In the genomic region with DNA sequence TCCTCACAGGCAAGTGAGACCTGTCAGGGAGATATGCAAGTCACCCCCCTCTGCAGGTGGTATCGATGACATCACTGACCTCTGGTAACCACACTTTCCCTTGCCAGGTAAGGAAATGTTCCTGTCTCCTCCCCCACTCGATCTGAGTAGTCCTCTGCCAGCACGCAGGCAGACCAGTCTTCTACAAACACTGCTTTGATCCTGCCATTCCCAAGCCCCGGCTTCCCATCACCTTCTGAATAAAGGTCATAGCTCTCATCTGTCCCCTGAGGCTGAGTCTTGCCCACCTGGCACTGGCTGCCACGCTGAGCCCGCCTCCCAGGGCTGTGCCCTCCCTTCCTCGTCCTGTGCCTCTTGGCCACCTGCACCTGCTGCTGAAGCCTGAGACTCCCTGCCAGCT, we compare ENCODE assay signal across 11 mouse cellular contexts. TPM values are rescaled to one million over a fixed set of nuclear protein-coding genes. Genes with fewer than 3 reads are reported as not detected.
DNase-seq lines count a peak whose midpoint lies in the region; ATAC-seq and TF ChIP-seq lines count a peak whose summit lies in the region.
"Had no signal": no experiment of that assay in that cellular context is flagged by ENCODE, and none has a peak within 500 bp of the region (broad histone marks: within the 10 kb centered on the region; RNA-seq: fewer than 3 reads in every experiment).

No protein-coding gene starts in this region.

- peaks cover 23% of the 10 kb centered on the region for H3K4me1 ChIP-seq in liver, adult 2 months (ENCODE audit: control insufficient read depth, insufficient read depth, low read length)
- H3K4me1 ChIP-seq in intestine, embryonic 14.5 days (replicated peaks; ENCODE audit: control insufficient read depth, insufficient read depth, low read length) = peaks cover 15% of the 10 kb centered on the region
- peaks cover 41% of the 10 kb centered on the region for H3K4me1 ChIP-seq in forebrain, embryonic 10.5 days

- H3ac ChIP-seq in myocyte (ENCODE audit: control insufficient read depth, insufficient read length) = no peak overlapping the region

- peak overlapping the region; percentile 91 for H3K27ac ChIP-seq in liver, adult 2 months (replicated peaks; ENCODE audit: insufficient read depth, low read depth, low read length)
- peak overlapping the region; percentile 92 for H3K27ac ChIP-seq in intestine, embryonic 14.5 days (ENCODE audit: low read depth)
- H3K27ac ChIP-seq in forebrain, embryonic 10.5 days = no peak overlapping the region
- H3K27ac ChIP-seq: forebrain, embryonic 15.5 days had no signal

- 9% methylated on average over 7 of the region's 7 CpGs for WGBS in liver, adult 2 months
- WGBS in intestine, embryonic 14.5 days = 22% methylated on average over 7 of the region's 7 CpGs
- 31% methylated on average over 7 of the region's 7 CpGs for WGBS in forebrain, embryonic 10.5 days

- peak; percentile 7; the same call in 1 of the 2 replicates for ATAC-seq in intestine, embryonic 14.5 days (replicated peaks; ENCODE audit: low FRiP score, low TSS enrichment, low read depth)
- ATAC-seq: forebrain, embryonic 15.5 days had no signal

- 0 out of 2 replicates have a peak overlapping the region, but pooled peaks have one; percentile 6 for H3K4me2 ChIP-seq in intestine, embryonic 14.5 days (ENCODE audit: low read length)
- H3K4me2 ChIP-seq in myocyte (ENCODE audit: low read depth) = no peak overlapping the region
- H3K4me2 ChIP-seq: forebrain, embryonic 15.5 days had no signal

- TF ChIP-seq CTCF in liver, adult 2 months (IDR thresholded peaks at IDR 0.05; ENCODE audit: low read depth, low read length) = no peak

- no peak overlapping the region for H3K4me3 ChIP-seq in liver, adult 2 months (ENCODE audit: insufficient read depth, low read depth, low read length)
- no peak overlapping the region for H3K4me3 ChIP-seq in intestine, embryonic 14.5 days (ENCODE audit: low read depth, low read length)
- H3K4me3 ChIP-seq in myocyte = no peak overlapping the region
- H3K4me3 ChIP-seq in forebrain, embryonic 10.5 days = no peak overlapping the region
- H3K4me3 ChIP-seq: forebrain, embryonic 15.5 days had no signal

- peak; percentile 95 for DNase-seq in liver, adult 2 months (ENCODE audit: extremely low read depth, low read depth, low spot score)
- DNase-seq in liver = no peak
- no peak for DNase-seq in intestine, embryonic 14.5 days (ENCODE audit: low spot score)
- DNase-seq in kidney, postnatal 36 days = peak; percentile 25 to 41
- DNase-seq in forebrain, embryonic 10.5 days (ENCODE audit: extremely low spot score, low spot score) = no peak
- DNase-seq in ovary, postnatal 14 days (ENCODE audit: low spot score) = no peak
- DNase-seq in layer of hippocampus, adult 18-20 months (ENCODE audit: low spot score in 2 of 2) = no peak
- DNase-seq: midbrain, embryonic 14.5 days had no signal

- H3K27me3 ChIP-seq in liver, adult 2 months (ENCODE audit: control insufficient read depth, insufficient read depth, low read length) = no peaks in the 10 kb centered on the region
- H3K27me3 ChIP-seq in intestine, embryonic 14.5 days (replicated peaks; ENCODE audit: control insufficient read depth, insufficient read depth, low read length) = no peaks in the 10 kb centered on the region
- no peaks in the 10 kb centered on the region for H3K27me3 ChIP-seq in myocyte (ENCODE audit: control insufficient read depth, insufficient read depth, insufficient read length)
- no peaks in the 10 kb centered on the region; the same call in 1 of the 2 replicates for H3K27me3 ChIP-seq in forebrain, embryonic 10.5 days (ENCODE audit: poor library complexity, severe bottlenecking)
- H3K27me3 ChIP-seq: forebrain, embryonic 15.5 days had no signal

- H3K79me2 ChIP-seq in liver, adult 2 months (ENCODE audit: control insufficient read depth, insufficient read depth, low read length) = no peaks in the 10 kb centered on the region
- H3K79me2 ChIP-seq in myocyte (ENCODE audit: control insufficient read depth, insufficient read depth) = no peaks in the 10 kb centered on the region

- H3K9ac ChIP-seq in liver, adult 2 months (ENCODE audit: low read depth, low read length) = peak overlapping the region; percentile 64; the same call in 1 of the 2 replicates
- H3K9ac ChIP-seq in intestine, embryonic 14.5 days (ENCODE audit: low read length) = no peak overlapping the region
- H3K9ac ChIP-seq: forebrain, embryonic 15.5 days had no signal

- no peaks in the 10 kb centered on the region for H3K9me3 ChIP-seq in intestine, embryonic 14.5 days (ENCODE audit: control insufficient read depth, low read length)
- H3K9me3 ChIP-seq in forebrain, embryonic 10.5 days = no peaks in the 10 kb centered on the region
- H3K9me3 ChIP-seq: forebrain, embryonic 15.5 days had no signal

- no peaks in the 10 kb centered on the region for H3K36me3 ChIP-seq in liver, adult 2 months (ENCODE audit: control insufficient read depth, insufficient read depth, low read length)
- no peaks in the 10 kb centered on the region for H3K36me3 ChIP-seq in intestine, embryonic 14.5 days (ENCODE audit: control insufficient read depth, insufficient read depth, low read length)
- H3K36me3 ChIP-seq in myocyte (ENCODE audit: control insufficient read depth, insufficient read depth) = no peaks in the 10 kb centered on the region
- no peaks in the 10 kb centered on the region for H3K36me3 ChIP-seq in forebrain, embryonic 10.5 days (replicated peaks)
- H3K36me3 ChIP-seq: forebrain, embryonic 15.5 days had no signal

- no peak for TF ChIP-seq POLR2A in liver, adult 2 months (IDR thresholded peaks at IDR 0.05; ENCODE audit: extremely low read depth, insufficient read depth, low read length)
- TF ChIP-seq POLR2A in myocyte (IDR thresholded peaks at IDR 0.05; ENCODE audit: insufficient read length, low read depth) = no peak

TF ChIP-seq in myocyte, 11 proteins besides CTCF, POLR2A, EP300 and RAD21:
- TF ChIP-seq TCF3 (IDR thresholded peaks at IDR 0.05; ENCODE audit: insufficient read length, low read depth) (no peak), SRF (IDR thresholded peaks at IDR 0.05; ENCODE audit: control insufficient read depth, insufficient read length, low read depth) (no peak), MYOG (IDR thresholded peaks at IDR 0.05; ENCODE audit: control insufficient read depth in 1 of 3, insufficient read depth in 1 of 3, insufficient read length in 2 of 3, low read depth in 2 of 3) (peak in 2 of 3 experiments; percentile 26 to 59), MYOD1 (IDR thresholded peaks at IDR 0.05; ENCODE audit: control insufficient read depth in 1 of 3, insufficient read length in 2 of 3, low read depth in 2 of 3) (peak in 1 of 3 experiments; percentile 59)

RNA-seq across cellular contexts. Expression of gene Krt18, which starts 11.2 kb away (rescaled TPM):
- 255 and 258 TPM in 2 replicates for total RNA-seq in liver, adult 2 months (2014; rRNA removed)
- polyA plus RNA-seq in liver, adult 2 months (2012; rRNA removed) = 110 and 124 TPM in 2 replicates
- 184 and 210 TPM in 2 replicates for polyA plus RNA-seq in intestine, embryonic 14.5 days (2014; fragmentation: Nextera tagmentation; extraction: Ambion mirVana)
- polyA plus RNA-seq in myocyte (2012; fragmentation: generic; extraction: Trizol) = not detected
- polyA plus RNA-seq in forebrain, embryonic 10.5 days (2016; fragmentation: Nextera tagmentation; extraction: Ambion mirVana) = 34.4 and 37.1 TPM in 2 replicates
- total RNA-seq in layer of hippocampus, adult 18-20 months (2021) = under 1 TPM; 0.23 to 0.64 TPM

RNA-seq across cellular contexts. Expression of gene Krt8, which starts 12.5 kb away (rescaled TPM):
- 240 and 251 TPM in 2 replicates for total RNA-seq in liver, adult 2 months (2014; rRNA removed)
- polyA plus RNA-seq in liver, adult 2 months (2012; rRNA removed) = 155 and 168 TPM in 2 replicates
- 381 and 486 TPM in 2 replicates for polyA plus RNA-seq in intestine, embryonic 14.5 days (2014; fragmentation: Nextera tagmentation; extraction: Ambion mirVana)
- polyA plus RNA-seq in myocyte (2012; fragmentation: generic; extraction: Trizol) = 0.16 TPM
- 32.6 and 35.6 TPM in 2 replicates for polyA plus RNA-seq in forebrain, embryonic 10.5 days (2016; fragmentation: Nextera tagmentation; extraction: Ambion mirVana)
- total RNA-seq in layer of hippocampus, adult 18-20 months (2021) = not detected
- total RNA-seq: left cerebral cortex, postnatal 14 days had no signal

RNA-seq across cellular contexts. Expression of gene Eif4b, which starts 56.8 kb away (rescaled TPM):
- total RNA-seq in liver, adult 2 months (2014; rRNA removed) = 119 and 130 TPM in 2 replicates
- polyA plus RNA-seq in liver, adult 2 months (2012; rRNA removed) = 70.5 and 73.8 TPM in 2 replicates
- polyA plus RNA-seq in intestine, embryonic 14.5 days (2014; fragmentation: Nextera tagmentation; extraction: Ambion mirVana) = 141 and 152 TPM in 2 replicates
- 266 TPM for polyA plus RNA-seq in myocyte (2012; fragmentation: generic; extraction: Trizol)
- 140 and 143 TPM in 2 replicates for polyA plus RNA-seq in forebrain, embryonic 10.5 days (2016; fragmentation: Nextera tagmentation; extraction: Ambion mirVana)
- total RNA-seq in layer of hippocampus, adult 18-20 months (2021) = 100 to 1,000 TPM; 197 to 203 TPM

Comparison
In these comparisons a context has a peak if more than half of its experiments do, and no peak if none do; other contexts are left out.
1. DNase-seq: peak in liver, adult 2 months (single experiment) and kidney, postnatal 36 days (2 of 2); none in liver (single experiment), intestine, embryonic 14.5 days (single experiment), forebrain, embryonic 10.5 days (single experiment), ovary, postnatal 14 days (single experiment) and layer of hippocampus, adult 18-20 months (0 of 2).
2. RNA of gene Krt18, which starts 11.2 kb away (polyA plus RNA-seq): 184 to 210 TPM in intestine, embryonic 14.5 days, 110 to 124 TPM in liver, adult 2 months and 34.4 to 37.1 TPM in forebrain, embryonic 10.5 days; not detected in myocyte (single experiment); every median in the first group is over 10 times any median in the second.
3. RNA of gene Krt8, which starts 12.5 kb away (polyA plus RNA-seq): 381 to 486 TPM in intestine, embryonic 14.5 days, 155 to 168 TPM in liver, adult 2 months and 32.6 to 35.6 TPM in forebrain, embryonic 10.5 days; 0.16 TPM in myocyte (single experiment); every median in the first group is over 10 times any median in the second.